Mouse (Mus musculus): ENCODE results near the gene Rfng.

DNA sequence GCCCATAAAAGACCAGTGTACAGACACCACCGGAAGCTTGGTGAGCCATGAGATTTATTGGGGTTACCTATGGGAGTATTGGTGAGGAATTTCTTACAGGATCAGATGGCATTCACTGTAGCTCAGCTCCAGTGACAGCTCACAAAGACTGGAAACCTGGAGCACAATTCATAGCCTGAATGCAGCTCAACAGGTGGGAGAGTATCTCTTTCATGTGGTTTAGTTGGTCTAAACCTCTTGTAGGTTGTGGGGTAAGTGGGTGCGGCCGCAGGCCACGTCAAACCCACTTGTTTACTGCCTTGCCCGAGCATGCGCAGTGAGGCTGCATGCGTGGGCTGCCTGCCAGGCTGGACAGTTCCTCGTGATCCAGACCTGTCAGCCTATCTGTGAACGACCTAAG is 23.8 kb downstream of the Rfng start:
- TF ChIP-seq CTCF (IDR thresholded peaks at IDR 0.05; ENCODE audit: low read depth, low read length) = no peak
- TF ChIP-seq POLR2A (IDR thresholded peaks at IDR 0.05; ENCODE audit: extremely low read depth, insufficient read depth, low read length) = no peak

All from liver, adult 2 months (tissue).